Mouse (Mus musculus): ENCODE results near the gene Gcsam.
A peak's percentile ranks its signal among the peaks of the same experiment; 100 is the strongest.

Gene Gcsam

GRCm38 (mm10) chr16:45610267-45610666, at the start of gene Gcsam:
Gene Gcsam (plus strand): TSS chr16:45610380.
- DNase-seq = no peak

- DNase-seq = no peak
Observed at GRCm38 (mm10) chr16:45561747-45562146, 48.4 kb upstream of the Gcsam start.

GRCm38 (mm10) chr16:45572307-45572706, 37.9 kb upstream of the Gcsam start:
- DNase-seq = no peak

GRCm38 (mm10) chr16:45579883-45580282, 30.3 kb upstream of the Gcsam start:
- no peak for DNase-seq

- DNase-seq = peak; percentile 28 to 37
Observed at GRCm38 (mm10) chr16:45582512-45582911, 27.7 kb upstream of the Gcsam start.

- no peak for DNase-seq
Observed at GRCm38 (mm10) chr16:45593656-45594055, 16.5 kb upstream of the Gcsam start.

GRCm38 (mm10) chr16:45595494-45595893, 14.7 kb upstream of the Gcsam start:
- DNase-seq = no peak

GRCm38 (mm10) chr16:45608481-45608954, 1.7 kb upstream of the Gcsam start:
- DNase-seq = no peak

- DNase-seq = peak; percentile 30 to 52
Observed at GRCm38 (mm10) chr16:45609300-45609699, 880 bp upstream of the Gcsam start.

GRCm38 (mm10) chr16:45613247-45613646, 3.1 kb downstream of the Gcsam start:
- DNase-seq = no peak

GRCm38 (mm10) chr16:45615944-45616343, 5.8 kb downstream of the Gcsam start:
- no peak for DNase-seq

- DNase-seq = no peak
Observed at GRCm38 (mm10) chr16:45619751-45620375, 9.7 kb downstream of the Gcsam start.

GRCm38 (mm10) chr16:45623230-45623629, 13.1 kb downstream of the Gcsam start:
- no peak for DNase-seq

- no peak for DNase-seq
Observed at GRCm38 (mm10) chr16:45624791-45625190, 14.6 kb downstream of the Gcsam start.

- DNase-seq = no peak
Observed at GRCm38 (mm10) chr16:45625342-45625741, 15.2 kb downstream of the Gcsam start.

- DNase-seq = peak; percentile 6 to 48
Observed at GRCm38 (mm10) chr16:45629497-45630105, 19.4 kb downstream of the Gcsam start.

GRCm38 (mm10) chr16:45630347-45630960, 20.3 kb downstream of the Gcsam start:
- DNase-seq = peak; percentile 85

- no peak for DNase-seq
Observed at GRCm38 (mm10) chr16:45632420-45632819, 22.2 kb downstream of the Gcsam start.

- no peak for DNase-seq
Observed at GRCm38 (mm10) chr16:45635826-45636225, 25.6 kb downstream of the Gcsam start.

GRCm38 (mm10) chr16:45640070-45640762, 30.0 kb downstream of the Gcsam start:
- DNase-seq = no peak

- no peak for DNase-seq
Observed at GRCm38 (mm10) chr16:45641301-45641700, 31.1 kb downstream of the Gcsam start.

GRCm38 (mm10) chr16:45643944-45644343, 33.8 kb downstream of the Gcsam start:
- DNase-seq = no peak

- DNase-seq = no peak
Observed at GRCm38 (mm10) chr16:45644380-45644779, 34.2 kb downstream of the Gcsam start.
